Mouse (Mus musculus) E14TG2a.4 (cell line): ENCODE results near the gene Gm20683.

Experiments
- CTCF ChIP-seq: conservative IDR thresholded peaks from 2 replicates; pipeline ENCODE4 v1.5.1; 2014; ENCODE audit warnings: low read length
- NANOG ChIP-seq: IDR thresholded peaks from 2 replicates; pipeline ENCODE4 v1.6.1; 2014; ENCODE audit warnings: borderline replicate concordance, low read length, mixed read lengths
- POU5F1 ChIP-seq: IDR thresholded peaks from 2 replicates; pipeline ENCODE4 v1.6.1; 2014; ENCODE audit warnings: low read length, borderline replicate concordance

DNA sequence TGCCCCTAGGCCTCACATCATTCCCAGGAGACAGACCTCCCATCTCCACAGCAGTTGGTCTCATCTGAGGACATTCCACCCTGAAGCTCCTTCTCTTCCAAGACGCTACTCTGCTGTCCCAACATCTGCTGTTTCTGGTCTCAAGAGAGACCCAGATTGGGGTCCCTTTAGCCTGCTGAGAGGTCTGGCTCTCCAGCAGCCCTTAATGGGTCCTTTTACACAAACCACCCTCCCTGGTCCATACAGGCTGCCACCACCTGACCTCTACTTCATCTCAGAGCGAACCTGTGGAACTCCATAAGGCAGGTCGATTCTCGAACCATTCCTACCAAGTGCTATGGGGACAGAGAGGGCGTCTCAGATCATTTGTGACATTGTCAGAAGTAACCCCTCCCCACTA, 33.5 kb downstream of the Gm20683 start:
- TF ChIP-seq CTCF, result no peak
- TF ChIP-seq POU5F1, result no peak
- TF ChIP-seq NANOG, result no peak
